Mouse (Mus musculus) limb, embryonic 14.5 days (tissue): ENCODE results near the gene Cops4. TPM values are rescaled to one million over a fixed set of nuclear protein-coding genes. Genes with fewer than 3 reads are reported as not detected.

Experiments used
- ATAC-seq: fragments of 200-750 bp; cut with Nextera tagmentation; 2 replicates; pipeline ENCODE4 v1.8.0; 2017; ENCODE audit warnings: low read depth, moderate number of reproducible peaks, moderate TSS enrichment; ENCODE audit not compliant: low FRiP score
- DNase-seq: peaks from one replicate; pipeline ENCODE4 v3.0.0-alpha.2; 2015; ENCODE audit warnings: low spot score
- H3K27ac ChIP-seq: fragments of 300-500 bp; sonication (generic); replicated peaks from 2 replicates; pipeline ENCODE4 v1.5.1; 2014; ENCODE audit warnings: low read depth, mild to moderate bottlenecking, low read length, moderate library complexity, mixed read lengths
- H3K27me3 ChIP-seq: fragments of 300-500 bp; sonication (generic); 2 replicates; pipeline ENCODE4 v1.6.1; 2014; ENCODE audit warnings: low read length, mixed read lengths; ENCODE audit not compliant: control insufficient read depth, insufficient read depth
- H3K36me3 ChIP-seq: fragments of 300-500 bp; sonication (generic); 2 replicates; pipeline ENCODE4 v1.6.1; 2014; ENCODE audit warnings: mild to moderate bottlenecking, low read length, moderate library complexity, mixed read lengths; ENCODE audit not compliant: control insufficient read depth, insufficient read depth
- H3K4me1 ChIP-seq: fragments of 300-500 bp; sonication (generic); 2 replicates; pipeline ENCODE4 v1.6.1; 2014; ENCODE audit warnings: antibody characterized with exemption, low read length, mixed read lengths; ENCODE audit not compliant: control insufficient read depth, insufficient read depth
- H3K4me2 ChIP-seq: fragments of 300-500 bp; sonication (generic); replicated peaks from 2 replicates; pipeline ENCODE4 v1.6.1; 2014; ENCODE audit warnings: low read depth, mild to moderate bottlenecking, low read length, moderate library complexity; ENCODE audit not compliant: severe bottlenecking
- H3K4me3 ChIP-seq: fragments of 300-500 bp; sonication (generic); replicated peaks from 2 replicates; pipeline ENCODE4 v1.5.1; 2014; ENCODE audit warnings: low read length
- H3K9ac ChIP-seq: fragments of 300-500 bp; sonication (generic); 2 replicates; pipeline ENCODE4 v1.6.1; 2014; ENCODE audit warnings: mild to moderate bottlenecking, low read depth, low read length, moderate library complexity; ENCODE audit not compliant: severe bottlenecking
- H3K9me3 ChIP-seq: fragments of 300-500 bp; sonication (generic); 2 replicates; pipeline ENCODE4 v1.6.1; 2016; ENCODE audit warnings: low read length; ENCODE audit not compliant: control insufficient read depth
- POLR2A ChIP-seq: fragments of 200-500 bp; IDR thresholded peaks from 2 replicates; pipeline ENCODE4 v1.8.0; 2012; ENCODE audit warnings: inconsistent platforms, mild to moderate bottlenecking, moderate library complexity, borderline replicate concordance; ENCODE audit not compliant: insufficient read depth, insufficient read length; ENCODE audit errors: extremely low read depth
- WGBS: fragments of 180-500 bp; shearing (Covaris S2); extraction: QIAGEN DNeasy Blood & Tissue Kit; methylation state at CpG from one replicate; pipeline ENCODE4 v1.1.7; 2014; 5-methylcytosine and 5-hydroxymethylcytosine counted together
- polyA plus RNA-seq, 2 experiments: library from polyadenylated mRNA; depleted of rRNA in 1 of 2; stranded (reverse) in 1 of 2; unstranded in 1 of 2; fragments of >200 nt; fragmentation: Nextera tagmentation in 1 of 2; extraction: Ambion mirVana in 1 of 2; gene quantifications; 2 replicates each; pipeline versions ENCODE4 v1.2.1 to v1.2.3; 2012 to 2014

The Cops4 gene
- polyA plus RNA-seq, 2 experiments: 84.3 to 197 TPM

DNA sequence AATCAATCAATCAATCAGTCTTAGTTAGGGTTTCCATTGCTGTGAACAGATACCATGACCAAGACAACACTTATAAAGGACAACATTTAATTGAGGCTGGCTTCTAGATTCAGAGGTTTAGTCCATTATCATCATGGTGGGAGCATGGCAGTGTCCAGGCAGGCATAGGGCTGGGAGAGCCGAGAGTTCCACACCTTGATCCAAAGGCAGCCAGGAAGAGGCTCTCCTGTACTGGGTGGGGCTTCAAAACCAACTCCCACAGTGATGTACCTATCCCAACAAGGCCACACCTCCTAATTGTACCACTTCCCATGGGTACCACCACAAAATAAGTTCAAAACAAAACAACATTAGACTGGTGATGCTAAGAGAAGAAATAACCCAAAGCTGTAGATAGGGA is 32.0 kb downstream of the Cops4 start:
- Histone ChIP-seq H3K9ac (no peak overlapping the region), H3K4me3 (no peak overlapping the region), H3K4me2 (no peak overlapping the region), H3K4me1 (no peaks in the 10 kb centered on the region), H3K27me3 (no peaks in the 10 kb centered on the region), H3K27ac (no peak overlapping the region), H3K9me3 (no peaks in the 10 kb centered on the region), H3K36me3 (peaks cover 41% of the 10 kb centered on the region)
- 88% methylated on average over 1 of the region's 1 CpGs for WGBS
- DNase-seq (no peak), ATAC-seq (no peak)
- no peak for TF ChIP-seq POLR2A

DNA sequence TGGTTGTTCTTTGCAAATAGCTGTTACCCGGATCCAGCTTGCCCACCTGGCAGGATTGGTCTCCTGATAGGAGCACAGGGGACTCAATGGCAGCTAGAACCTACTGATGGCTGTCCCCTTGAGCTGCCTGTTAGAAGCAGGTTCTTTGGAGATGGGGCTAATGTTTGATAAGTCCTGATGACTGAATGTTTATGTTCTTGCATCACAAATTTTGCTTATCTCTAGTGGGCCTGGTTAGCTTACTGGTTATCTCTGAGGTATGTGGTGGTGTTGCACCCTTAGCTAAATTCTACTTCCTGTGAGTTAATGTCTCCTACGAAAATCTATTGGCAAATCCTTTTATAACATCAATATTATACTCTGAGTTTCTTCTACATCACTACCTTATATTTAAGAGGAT is 33.8 kb downstream of the Cops4 start:
- Histone ChIP-seq H3K36me3 (peaks cover 25% of the 10 kb centered on the region), H3K4me2 (no peak overlapping the region), H3K4me1 (no peaks in the 10 kb centered on the region), H3K4me3 (no peak overlapping the region), H3K27me3 (no peaks in the 10 kb centered on the region), H3K9me3 (no peaks in the 10 kb centered on the region), H3K9ac (no peak overlapping the region), H3K27ac (no peak overlapping the region)
- no peak for TF ChIP-seq POLR2A
- ATAC-seq: no peak
- WGBS: 71% methylated on average over 2 of the region's 2 CpGs
- no peak for DNase-seq

DNA sequence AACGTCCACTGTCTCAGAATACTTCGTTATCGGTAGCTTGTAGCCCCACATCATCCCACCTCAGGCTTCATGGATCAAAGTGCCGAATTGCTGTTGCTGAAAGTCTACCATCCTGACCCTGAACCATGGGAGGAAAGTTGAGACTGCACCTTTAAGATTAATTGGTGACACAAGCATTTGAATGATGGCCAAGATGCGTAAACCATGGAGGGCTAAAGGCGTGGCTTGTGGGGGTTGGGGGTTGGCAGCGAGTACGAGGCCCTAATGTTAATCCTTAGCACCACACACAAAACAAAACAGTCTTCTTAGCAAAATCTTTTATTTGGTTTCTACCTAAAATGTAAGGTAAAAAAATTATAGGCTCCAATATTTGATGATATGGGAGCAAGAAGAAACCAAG is 35.3 kb downstream of the Cops4 start:
- no peaks in the 10 kb centered on the region for H3K27me3 ChIP-seq
- H3K4me1 ChIP-seq: no peaks in the 10 kb centered on the region
- no peak for ATAC-seq
- H3K9ac ChIP-seq: no peak overlapping the region
- H3K36me3 ChIP-seq: peaks cover 10% of the 10 kb centered on the region
- H3K27ac ChIP-seq: no peak overlapping the region
- DNase-seq: no peak
- no peak for TF ChIP-seq POLR2A
- no peaks in the 10 kb centered on the region for H3K9me3 ChIP-seq
- no peak overlapping the region for H3K4me3 ChIP-seq
- no peak overlapping the region for H3K4me2 ChIP-seq
- WGBS: 56% methylated on average over 8 of the region's 8 CpGs

DNA sequence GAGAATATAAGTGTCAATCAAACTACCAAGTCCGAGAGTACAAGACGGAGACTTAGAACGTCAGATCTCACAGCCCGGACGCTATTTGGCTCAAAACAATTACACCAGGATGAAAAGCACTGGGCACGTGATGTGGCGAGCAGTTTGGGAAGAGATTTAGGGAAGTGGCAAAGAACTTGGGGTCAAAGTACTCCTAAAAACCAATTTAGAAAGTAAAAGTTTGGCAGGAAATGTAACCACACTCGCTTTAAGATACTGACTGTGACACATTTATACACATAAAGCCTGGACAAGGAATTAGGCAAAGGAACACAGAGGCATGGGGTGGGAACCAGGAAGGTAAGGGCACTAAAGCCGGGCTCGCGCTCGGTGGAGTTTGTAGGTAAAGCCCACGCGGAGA is 38.9 kb downstream of the Cops4 start:
- H3K36me3 ChIP-seq: no peaks in the 10 kb centered on the region
- WGBS: 81% methylated on average over 14 of the region's 14 CpGs
- TF ChIP-seq POLR2A: no peak

DNA sequence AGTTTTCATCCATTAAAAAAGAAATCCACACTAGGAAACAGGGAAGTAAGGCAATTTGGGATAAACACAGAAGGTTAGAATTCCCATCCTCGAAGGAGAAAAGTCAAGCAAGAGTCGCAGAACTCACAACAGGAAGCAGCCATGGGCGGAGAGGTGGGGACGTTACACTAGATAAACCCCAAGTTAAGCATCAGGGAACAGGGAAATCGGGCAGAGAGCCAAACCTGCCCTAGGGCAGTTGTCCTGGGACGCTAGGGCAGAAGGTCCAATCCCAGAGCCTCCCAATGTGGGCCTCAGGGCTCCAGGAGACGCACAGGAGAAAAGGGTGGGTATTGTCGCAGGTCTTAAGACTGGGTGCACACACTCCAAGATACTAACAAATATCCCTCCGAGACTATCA is 39.4 kb downstream of the Cops4 start:
- WGBS: 64% methylated on average over 9 of the region's 9 CpGs
- no peak overlapping the region for H3K27ac ChIP-seq
- TF ChIP-seq POLR2A: no peak
- H3K4me3 ChIP-seq: no peak overlapping the region
- no peaks in the 10 kb centered on the region for H3K9me3 ChIP-seq
- no peak for ATAC-seq
- DNase-seq: no peak
- no peaks in the 10 kb centered on the region for H3K36me3 ChIP-seq
- no peaks in the 10 kb centered on the region for H3K27me3 ChIP-seq
- no peak overlapping the region for H3K9ac ChIP-seq
- no peaks in the 10 kb centered on the region for H3K4me1 ChIP-seq
- no peak overlapping the region for H3K4me2 ChIP-seq

More for the DNA sequence above, 38.9 kb downstream of the Cops4 start:
- Histone ChIP-seq H3K4me2 (no peak overlapping the region), H3K4me3 (no peak overlapping the region), H3K27ac (no peak overlapping the region), H3K9ac (no peak overlapping the region), H3K27me3 (no peaks in the 10 kb centered on the region), H3K9me3 (no peaks in the 10 kb centered on the region), H3K4me1 (no peaks in the 10 kb centered on the region)
- DNase-seq (no peak), ATAC-seq (no peak)

DNA sequence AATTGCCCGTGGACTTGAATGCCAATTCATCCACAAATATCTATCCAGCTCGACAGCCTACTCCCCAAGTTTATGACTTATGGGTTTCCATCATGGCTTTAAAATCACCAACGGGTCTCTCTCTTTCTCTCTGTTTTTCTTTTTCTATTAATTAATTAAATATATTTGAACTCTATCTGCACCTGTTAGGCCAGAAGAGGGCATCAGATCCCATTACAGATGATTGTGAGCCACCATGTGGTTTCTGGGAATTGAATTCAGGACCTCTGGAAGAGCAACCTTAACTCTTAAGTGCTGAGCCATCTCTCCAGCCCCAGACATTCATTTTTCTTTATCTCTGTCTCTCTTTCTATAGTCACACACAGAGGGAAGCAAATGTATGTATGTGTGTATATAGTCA is 40.7 kb downstream of the Cops4 start:
- no peak overlapping the region for H3K4me3 ChIP-seq
- no peak overlapping the region for H3K9ac ChIP-seq
- DNase-seq (no peak), ATAC-seq (no peak)
- no peaks in the 10 kb centered on the region for H3K9me3 ChIP-seq
- no peak for TF ChIP-seq POLR2A
- H3K36me3 ChIP-seq: no peaks in the 10 kb centered on the region
- no peak overlapping the region for H3K4me2 ChIP-seq
- no peak overlapping the region for H3K27ac ChIP-seq
- no peaks in the 10 kb centered on the region for H3K4me1 ChIP-seq
- no peaks in the 10 kb centered on the region for H3K27me3 ChIP-seq
- 77% methylated on average over 3 of the region's 3 CpGs for WGBS
